Mouse (Mus musculus): Measurements from ENCODE around the gene Efcab14. TPM values are rescaled to one million over a fixed set of nuclear protein-coding genes. Genes with fewer than 3 reads are reported as not detected.

The Efcab14 gene
- total RNA-seq, 2 experiments from 2014 or later = 34.0 to 35.3 TPM

Other genes starting within 250 kb of the Efcab14 start
- gene Cyp4a14, start 241.6 kb upstream of the Efcab14 start, total RNA-seq (2021) = not detected
- under 1 TPM; 0.12 to 0.24 TPM for gene Cyp4a10, start 219.5 kb upstream of the Efcab14 start, total RNA-seq (2021)
- not detected for gene Cyp4a31, start 174.1 kb upstream of the Efcab14 start, total RNA-seq (2021)
- not detected for gene Cyp4a32, start 136.8 kb upstream of the Efcab14 start, total RNA-seq (2021)
- 10 to 100 TPM; 22.7 to 29.9 TPM for gene Cyp4b1, start 90.0 kb upstream of the Efcab14 start, total RNA-seq (2021)
- gene Tex38, start 43.3 kb downstream of the Efcab14 start, total RNA-seq (2021) = under 1 TPM in 1 of 2 experiments, not detected in 1; 0.39 TPM
- 10 to 100 TPM; 60.6 to 63.0 TPM for gene Atpaf1, start 47.1 kb downstream of the Efcab14 start, total RNA-seq (2021)
- 1 to 10 TPM; 6.4 to 7.1 TPM for gene Mob3c, start 90.3 kb downstream of the Efcab14 start, total RNA-seq (2021)
- gene Mknk1, start 101.5 kb downstream of the Efcab14 start, total RNA-seq (2021) = 10 to 100 TPM; 27.8 to 28.1 TPM
- gene Kncn, start 146.7 kb downstream of the Efcab14 start, total RNA-seq (2021) = not detected
- gene 6430628N08Rik, start 152.9 kb downstream of the Efcab14 start, total RNA-seq (2021) = not detected
- gene Dmbx1, start 202.2 kb downstream of the Efcab14 start, total RNA-seq (2021) = not detected

Measured in heart, postnatal 14 days (tissue).